Mouse (Mus musculus): ENCODE measurements around the gene Cfap61. TPM values are rescaled to one million over a fixed set of nuclear protein-coding genes. Genes with fewer than 3 reads are reported as not detected.

Gene Cfap61
- polyA plus RNA-seq, 1 experiment from 2014 or later, result 1.9 TPM

- no peak overlapping the region for H3K9ac ChIP-seq (replicated peaks)
- 88% methylated on average over 7 of the region's 7 CpGs for WGBS
- 0 out of 2 replicates have a peak, but pooled peaks cover 4% of the 10 kb centered on the region for H3K4me1 ChIP-seq
- no peak overlapping the region for H3K4me2 ChIP-seq (replicated peaks)
- no peak for ATAC-seq (ENCODE audit: low FRiP score, low read depth)
- no peak overlapping the region for H3K4me3 ChIP-seq
- no peaks in the 10 kb centered on the region for H3K36me3 ChIP-seq
- peaks cover 12% of the 10 kb centered on the region; the same call in 1 of the 2 replicates for H3K27me3 ChIP-seq
- H3K27ac ChIP-seq (replicated peaks), result no peak overlapping the region
- no peaks in the 10 kb centered on the region for H3K9me3 ChIP-seq
Measured at GRCm38 (mm10) chr2:146197947-146198346, 263.4 kb downstream of the Cfap61 start.

GRCm38 (mm10) chr2:146210968-146211367 is 276.4 kb downstream of the Cfap61 start:
- ATAC-seq (ENCODE audit: low FRiP score, low read depth), result no peak
- Histone ChIP-seq H3K9me3 (no peaks in the 10 kb centered on the region), H3K9ac (replicated peaks) (no peak overlapping the region), H3K27ac (replicated peaks) (no peak overlapping the region), H3K27me3 (peaks cover 31% of the 10 kb centered on the region), H3K4me1 (peaks cover 13% of the 10 kb centered on the region), H3K4me3 (no peak overlapping the region), H3K4me2 (replicated peaks) (no peak overlapping the region), H3K36me3 (no peaks in the 10 kb centered on the region)
- WGBS, result 27% methylated on average over 4 of the region's 4 CpGs

DNA sequence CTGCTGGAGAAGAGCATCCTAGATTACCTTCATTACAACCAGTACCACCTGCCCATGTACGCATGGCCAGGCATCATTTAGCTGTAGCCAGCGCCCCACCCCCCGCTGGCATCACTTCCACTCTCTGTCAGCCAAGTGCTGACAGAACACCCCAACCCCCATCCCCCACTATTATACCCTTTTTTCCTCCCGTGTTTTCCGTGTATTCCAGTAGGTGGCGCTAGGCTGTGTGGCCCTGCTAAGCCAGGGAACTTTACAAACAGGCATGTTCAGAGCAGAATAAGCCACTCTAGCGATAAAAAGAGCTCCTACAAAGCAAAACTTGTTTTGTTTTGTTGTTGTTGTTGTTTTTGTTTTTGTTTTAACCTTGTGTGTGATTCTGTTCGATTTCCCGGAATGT is 280.1 kb downstream of the Cfap61 start:
- ATAC-seq (ENCODE audit: low FRiP score, low read depth), result no peak
- peaks cover 48% of the 10 kb centered on the region for H3K4me1 ChIP-seq
- no peak overlapping the region for H3K4me3 ChIP-seq
- H3K27ac ChIP-seq (replicated peaks), result no peak overlapping the region
- H3K27me3 ChIP-seq, result peaks cover 51% of the 10 kb centered on the region
- H3K4me2 ChIP-seq (replicated peaks), result no peak overlapping the region
- H3K36me3 ChIP-seq, result no peaks in the 10 kb centered on the region
- no peak overlapping the region for H3K9ac ChIP-seq (replicated peaks)
- no peaks in the 10 kb centered on the region for H3K9me3 ChIP-seq
- WGBS, result 3% methylated on average over 9 of the region's 9 CpGs

DNA sequence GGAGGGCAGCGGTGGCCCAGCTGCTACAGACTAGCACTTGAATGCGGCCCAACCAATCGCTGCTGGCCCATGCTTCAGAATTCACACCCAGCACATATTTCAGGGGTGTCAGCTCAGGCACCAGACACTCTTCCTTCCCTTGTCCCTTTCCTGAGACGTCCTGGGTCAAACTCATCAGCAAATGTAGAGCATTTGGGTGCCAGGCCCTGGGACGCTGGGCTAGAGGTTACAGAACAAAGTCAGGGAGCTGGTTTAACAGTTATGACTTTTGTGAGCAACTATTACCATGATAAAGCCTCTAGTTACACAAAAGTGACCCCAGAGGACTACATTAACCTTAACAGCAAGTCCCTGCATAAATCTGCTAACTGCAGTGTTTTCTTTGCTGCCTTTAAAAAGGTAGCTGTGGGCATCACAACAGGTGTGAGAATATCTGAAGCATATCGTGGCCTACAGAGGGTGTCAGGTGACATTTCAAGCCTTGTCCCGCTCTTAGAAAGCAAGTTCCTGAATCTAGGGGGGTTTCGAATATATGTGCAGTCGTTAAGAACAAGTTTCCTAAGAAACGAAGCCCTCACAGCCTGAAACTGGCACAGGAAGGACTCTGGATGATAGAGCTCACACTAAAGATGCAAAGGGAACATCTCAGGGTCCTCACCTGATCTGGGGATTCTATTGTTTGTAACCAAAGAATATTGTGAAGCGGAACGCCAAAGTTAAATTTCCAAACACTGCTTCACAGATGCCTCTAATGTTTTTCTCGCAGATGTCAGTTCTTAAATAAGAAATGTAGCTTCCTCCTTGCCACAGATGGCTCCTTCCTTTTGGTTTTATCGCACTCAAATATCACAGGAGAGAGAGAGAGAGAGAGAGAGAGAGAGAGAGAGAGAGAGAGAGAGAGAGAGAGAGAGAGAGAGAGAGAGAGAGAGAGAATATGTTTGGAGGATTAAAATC is 281.8 kb downstream of the Cfap61 start:
- WGBS, result 12% methylated on average over 14 of the region's 14 CpGs
- peak overlapping the region; percentile 51 for H3K4me2 ChIP-seq (replicated peaks)
- ATAC-seq (ENCODE audit: low FRiP score, low read depth), result no peak
- no peak overlapping the region for H3K4me3 ChIP-seq
- H3K9ac ChIP-seq (replicated peaks), result no peak overlapping the region
- H3K27me3 ChIP-seq, result peaks cover 56% of the 10 kb centered on the region
- H3K27ac ChIP-seq (replicated peaks), result peak overlapping the region; percentile 94
- no peaks in the 10 kb centered on the region for H3K36me3 ChIP-seq
- H3K9me3 ChIP-seq, result no peaks in the 10 kb centered on the region
- H3K4me1 ChIP-seq, result peaks cover 62% of the 10 kb centered on the region

GRCm38 (mm10) chr2:146217227-146217980 is 282.8 kb downstream of the Cfap61 start:
- peaks cover 58% of the 10 kb centered on the region for H3K27me3 ChIP-seq
- H3K4me3 ChIP-seq, result peak overlapping the region; percentile 26
- peak overlapping the region; percentile 94 for H3K27ac ChIP-seq (replicated peaks)
- H3K4me2 ChIP-seq (replicated peaks), result peak overlapping the region; percentile 51
- peak overlapping the region; percentile 48 for H3K9ac ChIP-seq (replicated peaks)
- peak; percentile 47 for ATAC-seq (ENCODE audit: low FRiP score, low read depth)
- H3K36me3 ChIP-seq, result no peaks in the 10 kb centered on the region
- H3K9me3 ChIP-seq, result no peaks in the 10 kb centered on the region
- under 1% methylated on average over 16 of the region's 16 CpGs for WGBS
- peaks cover 64% of the 10 kb centered on the region for H3K4me1 ChIP-seq

DNA sequence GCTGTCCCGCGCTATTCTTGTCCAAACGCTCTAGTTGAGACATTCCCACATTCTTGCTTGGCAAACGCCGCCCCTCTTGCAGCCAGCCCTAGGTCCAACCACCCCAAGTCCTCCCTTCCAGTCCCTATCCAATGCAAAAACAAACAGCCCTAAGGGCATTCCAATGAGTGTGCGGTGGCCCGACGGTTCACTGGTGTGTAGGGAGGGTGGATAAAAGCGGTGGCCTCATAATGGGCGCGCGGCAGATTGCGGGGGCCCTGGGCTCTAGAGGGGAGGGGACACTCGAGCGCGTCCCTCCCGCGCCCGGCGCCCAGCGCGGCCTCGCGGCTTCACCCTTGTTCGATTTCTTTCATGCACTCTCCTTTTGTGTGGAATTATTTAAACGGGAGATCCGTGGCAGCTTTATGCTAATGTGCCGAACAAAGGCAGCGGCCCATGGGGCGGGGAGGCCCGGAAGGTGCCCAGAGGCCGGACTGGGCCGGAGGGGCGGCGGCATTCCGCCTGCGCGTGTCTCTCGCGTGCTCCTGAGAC is 283.6 kb downstream of the Cfap61 start:
- 0% methylated on average over 40 of the region's 40 CpGs for WGBS
- ATAC-seq (ENCODE audit: low FRiP score, low read depth), result peak; percentile 47

GRCm38 (mm10) chr2:146218881-146219535 is 284.4 kb downstream of the Cfap61 start:
- H3K9me3 ChIP-seq, result no peaks in the 10 kb centered on the region
- no peak for ATAC-seq (ENCODE audit: low FRiP score, low read depth)
- H3K27me3 ChIP-seq, result peaks cover 60% of the 10 kb centered on the region
- H3K4me2 ChIP-seq (replicated peaks), result peak overlapping the region; percentile 51
- peaks cover 71% of the 10 kb centered on the region for H3K4me1 ChIP-seq
- H3K27ac ChIP-seq (replicated peaks), result peak overlapping the region; percentile 94
- peak overlapping the region; percentile 48 for H3K9ac ChIP-seq (replicated peaks)
- no peaks in the 10 kb centered on the region for H3K36me3 ChIP-seq
- under 1% methylated on average over 19 of the region's 19 CpGs for WGBS
- peak overlapping the region; percentile 26; the same call in 1 of the 2 replicates for H3K4me3 ChIP-seq

More for the DNA sequence above, 283.6 kb downstream of the Cfap61 start:
- Histone ChIP-seq H3K4me2 (replicated peaks) (peak overlapping the region; percentile 51), H3K9me3 (no peaks in the 10 kb centered on the region), H3K27me3 (peaks cover 58% of the 10 kb centered on the region), H3K27ac (replicated peaks) (peak overlapping the region; percentile 94), H3K4me1 (peaks cover 64% of the 10 kb centered on the region), H3K36me3 (no peaks in the 10 kb centered on the region), H3K9ac (replicated peaks) (peak overlapping the region; percentile 48), H3K4me3 (peak overlapping the region; percentile 26)

- H3K4me2 ChIP-seq (replicated peaks), result 0 out of 2 replicates have a peak overlapping the region, but pooled peaks have one; percentile 15
- H3K9me3 ChIP-seq, result no peaks in the 10 kb centered on the region
- no peak overlapping the region for H3K27ac ChIP-seq (replicated peaks)
- 5% methylated on average over 11 of the region's 11 CpGs for WGBS
- peaks cover 69% of the 10 kb centered on the region for H3K4me1 ChIP-seq
- peaks cover 58% of the 10 kb centered on the region for H3K27me3 ChIP-seq
- H3K4me3 ChIP-seq, result no peak overlapping the region
- H3K36me3 ChIP-seq, result no peaks in the 10 kb centered on the region
- no peak for ATAC-seq (ENCODE audit: low FRiP score, low read depth)
- H3K9ac ChIP-seq (replicated peaks), result no peak overlapping the region
Measured at GRCm38 (mm10) chr2:146219791-146220190, 285.2 kb downstream of the Cfap61 start.

DNA sequence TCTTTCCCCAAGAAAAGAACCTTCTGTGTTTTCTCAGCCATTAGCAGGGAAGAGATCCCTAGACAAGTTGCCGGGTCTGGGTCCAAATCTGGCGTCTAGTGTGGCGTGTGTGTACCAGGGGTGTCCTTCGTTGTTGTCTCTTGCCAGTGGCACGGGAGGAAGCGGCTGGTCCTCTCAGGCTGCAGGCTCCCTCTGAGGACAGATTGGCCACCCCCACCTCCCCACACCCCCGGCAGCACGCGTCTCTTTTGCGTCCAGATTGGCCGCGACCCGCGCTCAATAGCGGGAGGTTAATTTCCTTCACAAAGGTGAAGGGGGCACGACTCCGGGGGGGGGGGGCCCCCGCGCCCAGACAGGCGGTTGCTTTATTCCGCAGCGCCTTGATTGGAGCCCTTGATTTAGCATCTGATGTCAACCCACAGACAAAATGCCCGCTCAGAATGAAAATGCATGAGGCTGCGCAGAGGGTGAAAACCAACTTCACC is 286.0 kb downstream of the Cfap61 start:
- Histone ChIP-seq H3K4me3 (peak overlapping the region; percentile 81), H3K4me2 (replicated peaks) (peak overlapping the region; percentile 79), H3K27ac (replicated peaks) (peak overlapping the region; percentile 98), H3K4me1 (peaks cover 70% of the 10 kb centered on the region), H3K36me3 (no peaks in the 10 kb centered on the region), H3K9me3 (no peaks in the 10 kb centered on the region), H3K27me3 (peaks cover 58% of the 10 kb centered on the region), H3K9ac (replicated peaks) (peak overlapping the region; percentile 35)
- ATAC-seq (ENCODE audit: low FRiP score, low read depth), result no peak
- under 1% methylated on average over 23 of the region's 24 CpGs for WGBS

GRCm38 (mm10) chr2:146221076-146221928 is 286.7 kb downstream of the Cfap61 start, which contains the start of gene Insm1:
Insm1 (plus strand) TSS chr2:146221921.
- peak within 1 kb of the TSS; percentile 79 for H3K4me2 ChIP-seq (replicated peaks)
- WGBS, result under 1% methylated on average over 64 of the region's 86 CpGs
- no peaks in the 10 kb centered on the region for H3K9me3 ChIP-seq
- no peaks in the 10 kb centered on the region for H3K36me3 ChIP-seq
- H3K4me3 ChIP-seq, result peak within 1 kb of the TSS; percentile 81
- peak within 1 kb of the TSS; percentile 90 for H3K9ac ChIP-seq (replicated peaks)
- peak within 1 kb of the TSS; percentile 98 for H3K27ac ChIP-seq (replicated peaks)
- H3K27me3 ChIP-seq, result peaks cover 58% of the 10 kb centered on the region
- ATAC-seq (ENCODE audit: low FRiP score, low read depth), result peak; percentile 71
- peaks cover 70% of the 10 kb centered on the region for H3K4me1 ChIP-seq
